Mouse (Mus musculus) hindbrain, embryonic 10.5 days (tissue): Measurements from ENCODE around the gene Pappa. TPM values are rescaled to one million over a fixed set of nuclear protein-coding genes. Genes with fewer than 3 reads are reported as not detected.

Experiments used
- DNase-seq: peaks from one replicate; pipeline ENCODE4 v3.0.0-alpha.2; 2017; ENCODE audit warnings: low spot score
- H3K27ac ChIP-seq: fragments of 300-500 bp; sonication (generic); 2 replicates; pipeline ENCODE4 v1.5.1; 2016; ENCODE audit warnings: mild to moderate bottlenecking, moderate library complexity
- H3K27me3 ChIP-seq: fragments of 300-500 bp; sonication (generic); 2 replicates; pipeline ENCODE4 v1.6.1; 2016; ENCODE audit warnings: mild to moderate bottlenecking; ENCODE audit not compliant: poor library complexity, insufficient read depth, severe bottlenecking
- H3K36me3 ChIP-seq: fragments of 300-500 bp; sonication (generic); 2 replicates; pipeline ENCODE4 v1.6.1; 2016; ENCODE audit warnings: mild to moderate bottlenecking, moderate library complexity
- H3K4me1 ChIP-seq: fragments of 300-500 bp; sonication (generic); replicated peaks from 2 replicates; pipeline ENCODE4 v1.6.1; 2016; ENCODE audit warnings: mild to moderate bottlenecking
- H3K4me3 ChIP-seq: fragments of 300-500 bp; sonication (generic); 2 replicates; pipeline ENCODE4 v1.5.1; 2016; ENCODE audit warnings: mild to moderate bottlenecking, moderate library complexity
- H3K9me3 ChIP-seq: fragments of 300-500 bp; sonication (generic); 2 replicates; pipeline ENCODE4 v1.6.1; 2016; ENCODE audit warnings: mild to moderate bottlenecking, moderate library complexity
- WGBS: fragments of 180-500 bp; shearing (Covaris S2); methylation state at CpG from one replicate; pipeline ENCODE4 v1.1.7; 2016; 5-methylcytosine and 5-hydroxymethylcytosine counted together
- polyA plus RNA-seq: library from polyadenylated mRNA; unstranded; fragments of >200 nt; fragmentation: Nextera tagmentation; extraction: Ambion mirVana; gene quantifications from 2 replicates; pipeline ENCODE4 v1.2.1, GENCODE M21; 2016

Pappa gene
- polyA plus RNA-seq, 1 experiment from 2014 or later = 0.75 TPM

DNA sequence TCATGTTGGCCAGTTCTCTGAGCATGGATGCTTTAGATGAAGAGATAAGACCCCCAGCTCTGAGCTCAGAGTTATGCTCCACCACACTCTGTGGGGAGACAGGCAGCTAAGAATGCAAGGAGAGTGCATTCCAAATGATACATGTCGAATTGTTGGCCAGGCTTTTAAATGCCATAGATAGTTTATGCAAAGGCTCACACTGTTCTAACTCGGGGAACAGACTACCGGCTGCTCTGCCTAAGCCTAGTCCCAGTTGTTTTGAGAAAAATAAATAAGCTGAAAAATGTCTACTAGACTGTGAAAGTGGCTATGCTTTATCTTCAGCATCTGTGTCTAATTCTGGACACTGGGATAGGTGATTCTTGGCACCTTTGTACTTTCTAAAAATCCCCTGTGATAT lies 165.3 kb downstream of the Pappa start:
- Histone ChIP-seq H3K36me3 (no peaks in the 10 kb centered on the region), H3K27me3 (peaks cover 24% of the 10 kb centered on the region), H3K4me3 (no peak overlapping the region), H3K4me1 (no peaks in the 10 kb centered on the region), H3K9me3 (no peaks in the 10 kb centered on the region), H3K27ac (no peak overlapping the region)
- no peak for DNase-seq
- 61% methylated on average over 3 of the region's 3 CpGs for WGBS

- H3K27me3 ChIP-seq = peaks cover 70% of the 10 kb centered on the region
- H3K9me3 ChIP-seq = no peaks in the 10 kb centered on the region
- H3K27ac ChIP-seq = no peak overlapping the region; the same call in 1 of the 2 replicates
- peaks cover 45% of the 10 kb centered on the region for H3K4me1 ChIP-seq
- DNase-seq = no peak
- no peak overlapping the region for H3K4me3 ChIP-seq
- no peaks in the 10 kb centered on the region for H3K36me3 ChIP-seq
- 67% methylated on average over 1 of the region's 1 CpGs for WGBS
These were observed 171.8 kb downstream of the Pappa start for GRCm38 (mm10) chr4:65295741-65296140.

DNA sequence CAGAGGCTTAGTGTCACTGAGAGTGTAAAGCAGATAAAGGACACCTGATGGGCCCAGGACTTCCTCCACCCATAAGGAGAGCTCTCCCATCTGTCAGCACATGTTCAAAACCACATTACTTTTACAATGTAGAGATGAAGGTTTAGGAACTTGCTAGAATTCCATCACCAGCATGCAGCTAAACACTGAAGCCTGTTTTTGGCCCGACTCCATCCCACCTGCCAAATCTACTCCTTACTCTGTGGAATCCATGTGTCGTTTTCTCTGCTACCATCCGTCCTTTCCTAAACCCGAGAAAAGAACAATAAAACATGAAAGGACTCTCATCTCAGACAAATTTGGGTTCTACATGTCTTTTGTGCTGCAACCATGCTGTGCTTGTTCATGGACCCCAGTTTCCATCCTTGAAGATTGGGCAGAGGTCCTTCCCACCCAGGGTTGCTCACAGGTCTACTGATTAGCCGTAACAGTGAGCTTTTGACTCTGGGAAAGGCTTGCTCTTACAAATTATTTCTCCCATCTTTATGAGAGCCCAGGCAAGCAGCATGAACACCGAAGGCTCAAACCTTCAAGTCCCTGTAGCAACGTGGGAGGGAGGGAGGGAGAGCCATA lies 172.5 kb downstream of the Pappa start:
- no peaks in the 10 kb centered on the region for H3K9me3 ChIP-seq
- H3K36me3 ChIP-seq = no peaks in the 10 kb centered on the region
- peaks cover 71% of the 10 kb centered on the region for H3K27me3 ChIP-seq
- 41% methylated on average over 7 of the region's 7 CpGs for WGBS
- peak overlapping the region; percentile 11; the same call in 1 of the 2 replicates for H3K4me3 ChIP-seq
- peaks cover 45% of the 10 kb centered on the region for H3K4me1 ChIP-seq
- DNase-seq = no peak
- peak overlapping the region; percentile 68 for H3K27ac ChIP-seq

- Histone ChIP-seq H3K9me3 (no peaks in the 10 kb centered on the region), H3K27ac (peak overlapping the region; percentile 68), H3K36me3 (no peaks in the 10 kb centered on the region), H3K4me1 (peaks cover 45% of the 10 kb centered on the region), H3K27me3 (peaks cover 71% of the 10 kb centered on the region), H3K4me3 (peak overlapping the region; percentile 11; the same call in 1 of the 2 replicates)
- WGBS = 23% methylated on average over 13 of the region's 13 CpGs
- peak; percentile 86 for DNase-seq
These were observed 173.1 kb downstream of the Pappa start for GRCm38 (mm10) chr4:65296968-65297499.

- Histone ChIP-seq H3K36me3 (no peaks in the 10 kb centered on the region), H3K4me1 (peaks cover 45% of the 10 kb centered on the region), H3K27ac (peak overlapping the region; percentile 29; the same call in 1 of the 2 replicates), H3K4me3 (no peak overlapping the region), H3K9me3 (no peaks in the 10 kb centered on the region), H3K27me3 (peaks cover 61% of the 10 kb centered on the region)
- DNase-seq = no peak
- WGBS = 71% methylated on average over 9 of the region's 9 CpGs
These were observed 174.5 kb downstream of the Pappa start for GRCm38 (mm10) chr4:65298212-65299181.

DNA sequence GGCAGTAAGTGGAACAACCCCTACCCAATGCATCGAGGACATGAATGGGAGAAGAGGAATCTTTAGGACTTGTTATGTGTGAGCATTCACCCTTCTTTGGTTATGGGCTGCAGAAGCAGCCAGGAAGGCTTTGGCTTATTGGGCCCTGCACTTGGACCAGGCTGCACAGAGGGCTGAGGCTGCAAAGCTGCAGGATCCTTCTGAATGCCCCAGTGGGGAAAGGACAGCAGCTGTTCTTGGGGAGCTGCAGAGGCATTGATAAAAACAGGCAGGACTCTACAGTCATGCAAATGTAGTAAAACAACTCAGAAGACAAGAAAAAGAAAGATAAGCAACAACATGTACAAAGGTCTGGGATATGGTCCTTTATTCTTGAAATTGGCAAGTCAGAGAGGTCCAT lies 175.4 kb downstream of the Pappa start:
- H3K4me3 ChIP-seq = no peak overlapping the region
- H3K27ac ChIP-seq = no peak overlapping the region
- WGBS = 67% methylated on average over 1 of the region's 1 CpGs
- DNase-seq = no peak
- H3K36me3 ChIP-seq = no peaks in the 10 kb centered on the region
- peaks cover 45% of the 10 kb centered on the region for H3K4me1 ChIP-seq
- H3K9me3 ChIP-seq = no peaks in the 10 kb centered on the region
- peaks cover 52% of the 10 kb centered on the region for H3K27me3 ChIP-seq

DNA sequence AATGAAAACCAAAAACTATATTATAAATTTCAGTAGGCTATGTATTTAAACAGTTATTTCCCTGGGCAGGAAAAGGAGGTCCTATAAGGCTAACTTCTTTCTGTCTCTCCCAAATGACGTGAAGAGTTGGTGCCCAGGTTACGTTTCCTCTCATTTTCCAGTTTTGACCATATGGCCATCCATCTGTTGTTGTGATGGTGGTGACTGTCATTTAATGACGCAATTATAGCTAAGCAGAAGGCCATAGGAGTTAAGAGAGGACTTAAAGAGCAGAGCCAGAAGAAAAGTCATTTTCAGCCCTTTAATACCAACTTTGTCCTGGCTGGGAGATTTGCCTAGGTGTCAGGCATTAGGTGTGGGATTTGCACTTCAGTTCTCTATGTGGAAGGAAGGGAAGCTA lies 176.5 kb downstream of the Pappa start:
- DNase-seq = no peak
- peaks cover 2% of the 10 kb centered on the region; the same call in 1 of the 2 replicates for H3K36me3 ChIP-seq
- no peaks in the 10 kb centered on the region for H3K9me3 ChIP-seq
- H3K27ac ChIP-seq = no peak overlapping the region
- 82% methylated on average over 3 of the region's 3 CpGs for WGBS
- peaks cover 45% of the 10 kb centered on the region for H3K4me1 ChIP-seq
- H3K4me3 ChIP-seq = no peak overlapping the region
- H3K27me3 ChIP-seq = peaks cover 41% of the 10 kb centered on the region

- H3K9me3 ChIP-seq = no peaks in the 10 kb centered on the region
- peaks cover 6% of the 10 kb centered on the region; the same call in 1 of the 2 replicates for H3K36me3 ChIP-seq
- H3K4me1 ChIP-seq = peaks cover 24% of the 10 kb centered on the region
- no peak for DNase-seq
- no peak overlapping the region for H3K27ac ChIP-seq
- 50% methylated on average over 3 of the region's 3 CpGs for WGBS
- peaks cover 31% of the 10 kb centered on the region for H3K27me3 ChIP-seq
- no peak overlapping the region for H3K4me3 ChIP-seq
These were observed 178.7 kb downstream of the Pappa start for GRCm38 (mm10) chr4:65302666-65303065.

- H3K27me3 ChIP-seq = no peaks in the 10 kb centered on the region
- H3K27ac ChIP-seq = no peak overlapping the region
- H3K4me3 ChIP-seq = no peak overlapping the region
- no peaks in the 10 kb centered on the region; the same call in 1 of the 2 replicates for H3K36me3 ChIP-seq
- no peaks in the 10 kb centered on the region for H3K9me3 ChIP-seq
- 84% methylated on average over 10 of the region's 10 CpGs for WGBS
- H3K4me1 ChIP-seq = no peaks in the 10 kb centered on the region
- no peak for DNase-seq
These were observed 194.0 kb downstream of the Pappa start for GRCm38 (mm10) chr4:65317877-65318525.

- 91% methylated on average over 4 of the region's 4 CpGs for WGBS
- H3K9me3 ChIP-seq = no peaks in the 10 kb centered on the region
- no peaks in the 10 kb centered on the region for H3K4me1 ChIP-seq
- H3K27ac ChIP-seq = no peak overlapping the region
- H3K27me3 ChIP-seq = no peaks in the 10 kb centered on the region
- H3K4me3 ChIP-seq = no peak overlapping the region
- no peak for DNase-seq
- H3K36me3 ChIP-seq = no peaks in the 10 kb centered on the region; the same call in 1 of the 2 replicates
These were observed 197.4 kb downstream of the Pappa start for GRCm38 (mm10) chr4:65321340-65321739.

- no peaks in the 10 kb centered on the region; the same call in 1 of the 2 replicates for H3K36me3 ChIP-seq
- no peak for DNase-seq
- H3K27me3 ChIP-seq = no peaks in the 10 kb centered on the region
- no peak overlapping the region for H3K4me3 ChIP-seq
- no peaks in the 10 kb centered on the region for H3K4me1 ChIP-seq
- 78% methylated on average over 1 of the region's 1 CpGs for WGBS
- no peaks in the 10 kb centered on the region for H3K9me3 ChIP-seq
- no peak overlapping the region for H3K27ac ChIP-seq
These were observed 198.0 kb downstream of the Pappa start for GRCm38 (mm10) chr4:65321959-65322358.

- no peak for DNase-seq
- no peaks in the 10 kb centered on the region for H3K27me3 ChIP-seq
- H3K4me3 ChIP-seq = no peak overlapping the region
- 0 out of 2 replicates have a peak, but pooled peaks cover 2% of the 10 kb centered on the region for H3K36me3 ChIP-seq
- WGBS = 91% methylated on average over 2 of the region's 2 CpGs
- H3K4me1 ChIP-seq = peaks cover 7% of the 10 kb centered on the region; the same call in 1 of the 2 replicates
- H3K27ac ChIP-seq = no peak overlapping the region
- H3K9me3 ChIP-seq = no peaks in the 10 kb centered on the region
These were observed 201.8 kb downstream of the Pappa start for GRCm38 (mm10) chr4:65325816-65326215.
